Mouse (Mus musculus) frontal cortex, adult (tissue): ENCODE measurements around the gene Gm21992.
"Not testable (repeated sequence)": the region's sequence is repeated elsewhere in the genome, so short reads cannot be mapped to it uniquely, and the experiment has no call there.

ENCODE experiments used
- ATAC-seq: cut with Nextera tagmentation; 2 replicates; pipeline ENCODE4 v1.9.2; 2017; ENCODE audit warnings: mild to moderate bottlenecking, moderate library complexity, mixed read lengths; ENCODE audit not compliant: low TSS enrichment

Gene Gm21992

DNA sequence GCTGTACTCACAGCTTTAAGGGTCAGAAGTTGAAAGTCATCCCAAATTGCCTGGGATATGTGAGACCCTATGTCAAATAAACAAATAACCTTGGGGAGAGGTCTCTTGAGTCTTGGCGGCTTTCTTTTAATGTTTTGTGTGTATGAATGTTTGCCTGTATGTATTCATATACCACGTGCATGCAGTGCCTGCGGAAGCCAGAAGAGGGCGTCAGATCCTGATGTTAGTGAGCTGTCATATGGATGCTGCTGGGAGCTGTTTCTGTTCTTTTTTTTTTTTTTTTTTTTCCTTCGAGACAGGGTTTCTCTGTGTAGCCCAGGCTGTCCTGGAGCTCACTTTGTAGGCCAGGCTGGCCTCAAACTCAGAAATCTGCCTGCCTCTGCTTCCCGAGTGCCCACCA, 1.6 kb upstream of the Gm21992 start:
- ATAC-seq = no peak

DNA sequence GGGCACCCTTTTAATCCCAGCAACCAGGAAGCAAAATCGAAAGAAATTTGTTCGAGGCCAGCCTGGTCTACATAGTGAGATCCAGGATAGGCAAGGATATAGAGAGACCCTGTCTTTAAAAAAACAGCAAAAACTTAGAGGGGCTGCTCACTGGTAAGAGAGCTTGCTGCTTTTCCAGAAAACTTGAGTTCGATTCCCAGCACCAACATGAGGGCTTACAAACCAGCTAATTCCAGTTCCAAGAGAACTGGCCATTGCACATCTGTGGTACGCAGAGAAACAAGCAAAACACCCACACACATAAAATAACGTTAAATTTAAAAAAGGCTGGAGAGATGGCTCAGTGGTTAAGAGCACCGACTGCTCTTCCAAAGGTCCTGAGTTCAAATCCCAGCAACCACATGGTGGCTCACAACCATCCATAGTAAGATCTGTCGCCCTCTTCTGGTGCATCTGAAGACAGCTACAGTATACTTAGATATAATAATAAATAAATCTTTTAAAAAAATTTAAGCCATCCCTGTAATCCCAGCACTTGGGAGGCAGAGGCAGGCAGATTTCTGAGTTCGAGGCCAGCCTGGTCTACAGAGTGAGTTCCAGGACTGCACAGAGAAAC, 1.0 kb upstream of the Gm21992 start:
- not testable (repeated sequence) for ATAC-seq

DNA sequence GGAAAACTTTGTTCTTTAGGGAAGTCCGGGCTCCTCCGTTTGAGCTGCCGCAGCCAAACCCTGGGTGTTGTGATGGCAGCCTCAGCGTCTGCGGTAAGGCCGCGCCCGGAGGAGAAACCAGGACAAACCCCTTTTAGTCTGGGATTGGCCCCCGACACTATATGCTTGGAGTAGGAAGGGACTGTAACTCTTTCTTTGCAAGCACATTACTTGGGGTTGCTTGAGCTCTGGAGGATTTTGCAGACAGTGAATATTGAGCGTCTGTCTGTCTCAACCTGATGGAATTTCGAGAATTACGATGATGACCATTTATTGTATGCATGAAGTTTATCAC, 464 bp upstream of the Gm21992 start:
- no peak; the same call in 1 of the 2 replicates for ATAC-seq

DNA sequence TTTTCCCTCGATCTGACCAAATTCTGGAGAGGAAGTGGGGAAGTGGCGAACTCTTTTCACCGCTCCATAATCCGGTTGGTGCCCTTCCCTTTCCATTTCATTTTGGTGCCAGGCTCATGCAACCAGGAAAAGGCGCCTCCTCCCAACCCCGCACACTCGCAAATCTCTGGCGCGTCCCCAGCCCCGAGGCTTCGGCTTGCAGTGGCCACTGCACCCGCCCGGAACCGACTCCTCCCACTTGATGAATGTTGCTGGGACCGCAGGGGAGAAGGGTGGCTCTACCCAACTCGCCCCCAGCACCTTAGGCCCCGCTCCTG, 708 bp downstream of the Gm21992 start:
- no peak; the same call in 1 of the 2 replicates for ATAC-seq

DNA sequence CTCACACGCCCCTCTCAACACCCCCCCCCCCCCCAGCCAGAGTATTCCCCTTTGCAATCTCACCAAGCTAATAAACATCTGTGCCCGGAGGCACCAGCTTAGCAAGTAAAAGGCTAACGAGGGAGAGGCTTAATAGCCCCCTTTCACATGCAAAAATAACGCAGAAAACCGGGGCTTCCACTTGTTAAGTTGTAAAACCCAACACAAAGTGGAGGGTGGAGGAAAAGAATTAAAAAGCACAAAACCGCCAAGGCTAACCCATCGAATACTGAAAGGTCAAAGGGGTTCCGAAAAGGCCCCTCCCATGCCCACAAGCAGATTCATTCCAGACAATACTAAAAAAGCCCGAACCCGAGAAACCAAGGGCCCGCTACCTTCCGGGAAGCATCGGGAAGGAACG, 1.1 kb downstream of the Gm21992 start:
- ATAC-seq = no peak

DNA sequence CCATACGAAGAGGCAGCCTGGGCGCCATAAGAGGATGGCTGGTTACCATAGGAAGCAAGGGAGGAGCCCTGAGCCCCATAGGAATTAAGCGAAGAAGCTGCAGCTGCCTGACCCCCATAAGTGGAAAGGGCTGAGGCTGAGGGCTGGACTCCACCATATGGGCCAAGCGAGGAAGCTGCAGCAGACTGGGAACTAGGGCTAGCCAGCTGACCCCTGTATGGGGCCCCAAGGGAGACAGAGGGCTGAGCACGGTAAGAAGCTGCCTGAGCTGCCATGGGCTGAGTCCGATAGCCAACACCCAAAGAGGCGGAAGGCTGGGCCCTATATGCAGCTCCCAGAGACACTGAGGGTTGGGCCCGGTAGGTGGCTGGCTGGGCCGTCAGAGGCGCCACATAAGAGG, 8.1 kb downstream of the Gm21992 start:
- ATAC-seq = no peak

DNA sequence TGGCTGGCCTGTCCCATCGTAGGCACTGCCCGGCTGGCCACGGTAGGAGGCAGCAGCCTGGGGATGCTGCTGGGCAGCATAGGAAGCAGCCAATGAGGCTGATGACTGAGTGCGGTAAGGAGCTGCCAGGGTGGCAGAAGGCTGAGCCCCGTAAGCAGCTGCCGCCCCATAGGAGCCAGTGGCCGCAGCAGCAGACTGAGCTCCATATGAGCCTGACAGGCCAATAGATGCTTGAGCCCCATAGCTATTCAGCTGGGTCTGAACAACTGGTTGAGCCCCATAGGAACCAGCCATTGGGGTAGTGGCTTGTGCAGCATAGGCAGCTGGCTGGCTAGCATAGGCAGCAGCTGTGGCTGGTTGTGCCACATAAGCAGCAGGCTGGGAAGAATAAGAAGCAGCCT, 8.7 kb downstream of the Gm21992 start:
- no peak for ATAC-seq

DNA sequence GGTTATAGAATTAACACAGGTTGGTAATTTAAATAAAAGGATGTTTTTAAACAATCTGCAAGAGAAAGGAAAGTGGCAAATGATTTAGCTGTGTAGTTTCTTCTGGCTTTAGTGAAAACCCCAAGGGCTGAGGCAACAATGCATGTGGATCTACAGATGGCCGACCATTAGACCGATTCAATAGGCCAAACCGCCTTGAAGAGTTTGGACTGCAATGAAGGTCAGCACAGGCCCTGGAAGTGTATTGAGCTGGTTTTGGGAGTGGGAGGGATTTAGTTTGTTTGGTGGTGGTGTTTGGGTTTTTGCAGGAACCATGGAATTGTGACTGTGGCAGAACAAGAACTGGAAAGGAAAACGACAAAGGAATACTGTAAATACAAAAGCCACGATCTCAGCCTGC, 12.3 kb downstream of the Gm21992 start:
- ATAC-seq = no peak

DNA sequence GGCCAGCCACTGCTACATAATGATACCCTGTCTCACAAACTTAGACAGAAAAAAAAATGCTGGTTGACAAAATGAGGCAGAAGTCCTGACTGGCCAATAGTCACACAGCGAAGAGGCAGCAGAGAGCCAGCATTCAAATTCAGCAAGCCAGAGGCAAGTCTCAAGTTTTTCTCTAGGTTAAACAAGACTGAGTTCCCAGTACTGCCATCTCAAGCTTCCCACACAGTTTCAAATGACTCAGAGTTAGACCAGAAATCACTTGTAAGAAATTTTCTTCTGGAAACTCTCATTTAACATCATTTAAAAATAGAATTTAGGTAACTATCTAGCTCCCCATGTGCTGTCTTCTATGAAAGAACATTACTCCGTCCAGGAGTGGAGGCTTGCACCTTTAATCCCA, 13.6 kb downstream of the Gm21992 start:
- peak; percentile 48; the same call in 1 of the 2 replicates for ATAC-seq

DNA sequence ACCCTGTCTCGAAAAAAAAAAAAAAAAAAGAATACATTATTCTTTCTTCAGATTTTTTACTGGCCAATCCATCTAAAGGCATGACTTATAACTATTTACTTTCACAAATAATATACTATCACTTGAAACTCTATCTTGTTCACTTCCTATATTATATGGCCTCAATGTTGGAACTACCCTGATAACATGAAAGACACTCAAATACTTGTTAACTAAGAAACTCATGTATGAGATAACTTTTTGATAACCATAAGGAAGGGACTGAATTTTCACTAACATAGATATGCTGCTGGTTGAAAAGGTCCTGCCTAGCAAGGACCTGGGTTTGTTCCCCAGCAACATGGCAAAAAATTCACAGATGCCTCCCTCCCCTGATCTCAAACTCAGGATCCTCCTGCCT, 15.5 kb downstream of the Gm21992 start:
- ATAC-seq = no peak

DNA sequence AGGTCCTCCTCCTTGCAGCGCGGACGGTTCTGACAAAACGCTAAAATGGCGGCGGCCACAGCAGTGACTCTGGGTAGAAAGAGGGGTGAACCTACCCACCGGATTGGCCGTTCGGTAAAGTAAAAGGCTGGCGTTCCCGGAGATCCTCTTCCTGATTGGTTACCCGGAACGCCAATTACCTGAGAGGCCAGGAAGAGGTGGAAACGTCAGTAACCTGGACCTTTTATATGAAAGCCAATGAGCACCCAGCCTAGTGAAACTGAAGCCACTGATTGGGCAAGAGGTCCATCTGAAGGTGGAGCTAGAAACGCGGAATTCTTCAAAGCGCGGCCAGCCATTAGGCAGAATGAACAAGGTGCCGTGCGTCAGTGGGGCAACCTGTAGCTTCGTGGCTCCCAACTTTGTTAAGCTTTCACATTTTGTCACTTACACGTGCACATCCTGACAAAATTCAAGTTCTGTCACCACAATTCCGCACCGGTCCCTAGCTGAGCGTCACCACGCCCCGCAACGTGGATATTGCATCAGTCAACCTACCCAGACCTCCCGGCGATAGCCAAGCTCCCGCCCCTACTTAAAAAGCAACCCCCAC, 17.5 kb downstream of the Gm21992 start, which contains the start of gene Rbm4:
Gene Rbm4, minus strand, starts transcription at position 71 of the 592 bp plus-strand sequence.
- peak; percentile 99 for ATAC-seq

DNA sequence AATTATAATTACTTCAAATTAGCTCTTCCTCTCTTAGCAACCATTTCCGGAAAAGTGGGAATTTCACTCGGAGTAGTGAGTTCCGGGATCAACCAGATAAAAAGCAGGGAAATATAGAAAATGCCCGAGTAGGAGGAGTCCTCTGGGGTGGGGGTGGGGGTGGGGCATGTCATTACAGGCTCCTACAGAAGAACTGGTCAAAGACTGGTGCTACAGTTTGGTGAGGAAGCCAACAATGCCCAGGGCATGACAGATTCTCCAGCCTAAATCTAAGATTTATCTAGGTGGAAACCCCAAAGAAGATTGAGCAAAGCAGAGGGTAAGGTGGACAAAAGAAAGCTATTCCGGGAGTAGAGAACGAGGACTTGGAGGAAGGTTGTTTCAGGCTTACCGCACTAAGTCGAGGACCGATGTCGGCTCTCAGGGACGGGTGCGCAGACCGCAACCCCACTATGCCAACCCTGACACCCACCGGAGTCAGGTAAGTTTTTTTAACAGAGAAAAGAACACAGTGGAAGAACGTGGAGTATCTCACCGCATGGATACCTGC, 18.1 kb downstream of the Gm21992 start:
- ATAC-seq = 0 out of 2 replicates have a peak, but pooled peaks have one; percentile 11

DNA sequence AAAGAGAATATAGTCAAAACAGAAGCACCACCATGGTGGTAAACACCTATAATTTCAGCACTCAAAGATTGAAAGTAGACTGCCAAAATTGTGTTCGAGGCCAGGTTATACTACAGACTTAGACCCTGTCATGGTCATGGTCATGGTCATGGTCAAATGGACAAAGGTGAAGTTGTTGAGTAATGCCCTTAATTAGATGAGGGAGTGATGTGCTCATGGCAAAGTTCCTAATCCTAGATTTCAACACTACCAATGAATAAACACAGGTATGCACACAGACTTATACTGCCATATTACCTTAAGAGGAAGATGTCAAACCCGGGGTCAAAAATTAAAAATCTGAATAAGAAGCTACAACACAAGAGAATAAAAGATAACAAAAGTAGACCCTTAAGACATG, 25.1 kb downstream of the Gm21992 start:
- no peak for ATAC-seq

DNA sequence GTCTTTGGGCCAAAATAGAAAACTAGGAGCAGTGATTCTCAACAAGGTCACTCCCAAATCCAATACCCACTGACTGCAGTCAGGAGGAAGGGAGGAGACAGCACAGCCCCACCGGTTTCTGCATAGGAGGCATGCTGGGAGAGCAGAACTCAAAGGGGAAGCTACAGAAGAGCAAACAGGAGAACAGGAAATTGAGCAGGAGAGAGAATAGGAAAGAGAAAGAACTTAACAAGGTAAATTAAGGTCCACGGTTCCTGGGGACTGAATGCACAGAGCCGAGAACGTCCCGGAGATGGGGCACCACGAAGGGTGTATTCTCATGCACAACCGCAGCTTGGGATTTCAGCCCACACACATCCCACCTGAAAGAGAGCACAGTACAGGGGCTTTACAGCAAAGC, 26.2 kb downstream of the Gm21992 start:
- ATAC-seq = no peak

DNA sequence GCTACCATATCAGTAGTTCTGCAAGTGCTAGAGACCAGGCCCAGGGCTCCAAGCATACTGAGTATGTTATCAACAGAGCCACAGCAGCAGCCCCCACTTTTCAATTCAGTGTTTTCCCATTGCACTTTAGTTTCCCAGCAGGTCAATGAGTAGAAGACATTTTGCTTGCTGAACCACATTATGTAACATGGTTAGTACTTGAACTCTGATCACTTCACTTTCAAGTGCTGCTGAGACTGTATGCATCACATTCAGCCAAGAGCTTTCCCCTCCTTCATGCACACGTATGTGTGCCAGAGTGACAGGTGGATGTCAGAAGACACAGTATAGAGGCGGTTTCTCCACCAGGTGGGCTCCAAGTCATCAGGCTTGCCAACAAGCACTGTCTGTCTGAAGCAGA, 28.5 kb downstream of the Gm21992 start:
- ATAC-seq = no peak

DNA sequence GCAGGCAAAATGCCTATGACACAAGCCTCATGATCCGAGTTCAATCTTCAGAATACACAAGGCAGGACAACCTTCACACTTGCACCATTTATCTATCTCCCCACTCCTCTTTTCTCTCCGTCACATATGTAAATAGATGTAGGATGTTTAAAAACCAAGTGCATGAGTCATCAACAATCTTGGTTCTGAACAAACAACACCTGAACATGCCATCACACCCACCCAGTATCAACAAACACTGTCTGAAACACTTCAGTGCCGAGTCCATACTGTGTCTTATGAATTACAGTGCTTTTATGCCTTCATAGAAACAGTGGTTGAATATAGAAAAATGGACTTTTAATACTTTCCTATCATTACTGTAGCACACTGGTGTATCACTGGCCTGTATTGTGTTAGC, 38.6 kb downstream of the Gm21992 start:
- no peak for ATAC-seq

DNA sequence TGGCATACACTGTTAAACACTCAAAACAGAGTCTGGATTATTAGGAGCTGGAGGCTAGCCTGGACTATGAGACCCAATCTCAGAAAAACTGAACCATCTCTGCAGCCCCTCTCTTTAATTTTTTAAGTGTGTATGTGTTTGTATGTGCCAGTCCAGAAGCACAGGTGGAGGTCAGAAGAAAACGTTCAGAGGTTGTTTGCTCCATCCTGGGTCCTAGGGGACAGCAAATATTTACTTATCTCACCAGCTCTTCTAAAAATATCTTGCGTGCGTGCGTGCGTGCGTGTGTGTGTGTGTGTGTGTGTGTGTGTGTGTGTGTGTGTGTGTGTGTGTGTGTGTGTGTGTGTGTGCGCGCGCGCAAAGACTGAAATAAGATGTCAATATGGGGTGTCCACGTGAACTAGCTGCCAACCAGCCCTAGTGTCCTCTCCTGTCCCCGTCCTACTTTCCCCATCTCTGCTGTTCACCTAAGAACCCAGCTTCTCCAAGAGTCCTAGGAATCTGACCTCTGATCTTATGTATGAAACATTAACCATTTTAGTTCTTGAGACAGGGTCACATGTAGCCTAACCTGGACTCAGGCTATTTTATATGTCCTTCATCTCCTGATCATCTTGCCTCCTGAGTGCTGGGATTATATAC, 43.8 kb downstream of the Gm21992 start:
- no peak for ATAC-seq

DNA sequence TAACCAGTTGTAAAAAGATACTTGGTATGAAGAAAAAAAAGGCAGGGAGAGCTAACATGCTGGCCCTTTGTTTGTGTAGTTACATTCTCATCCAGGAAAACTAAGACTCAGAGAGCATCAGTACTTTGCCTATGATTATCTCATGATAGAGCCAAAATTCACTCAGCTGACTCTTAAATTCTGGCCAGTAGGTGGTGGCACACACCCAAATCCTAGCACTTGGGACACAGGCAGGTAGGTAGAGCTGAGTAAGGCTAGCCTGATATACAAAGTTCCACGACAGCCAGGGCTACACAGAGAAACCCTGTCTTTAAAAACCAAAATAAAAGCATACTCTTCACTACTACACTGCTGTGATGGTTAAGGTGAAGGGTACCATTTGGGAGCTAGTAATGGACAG, 48.5 kb downstream of the Gm21992 start:
- ATAC-seq = no peak

DNA sequence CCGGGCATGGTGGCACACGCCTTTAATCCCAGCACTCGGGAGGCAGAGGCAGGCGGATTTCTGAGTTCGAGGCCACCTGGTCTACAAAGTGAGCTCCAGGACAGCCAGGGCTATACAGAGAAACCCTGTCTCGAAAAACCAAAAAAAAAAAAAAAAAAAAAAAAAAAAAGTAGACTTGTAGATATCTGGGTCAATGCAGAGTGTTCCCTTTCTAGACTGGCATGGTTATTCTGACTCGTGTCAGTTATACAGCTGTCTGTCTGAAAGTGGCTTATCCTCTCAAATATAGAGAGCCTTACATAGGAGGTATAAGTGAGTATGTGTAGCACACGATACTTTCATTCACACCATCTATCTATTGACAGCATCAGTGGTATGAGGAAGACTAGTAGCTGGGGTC, 50.9 kb downstream of the Gm21992 start:
- not testable (repeated sequence) for ATAC-seq

DNA sequence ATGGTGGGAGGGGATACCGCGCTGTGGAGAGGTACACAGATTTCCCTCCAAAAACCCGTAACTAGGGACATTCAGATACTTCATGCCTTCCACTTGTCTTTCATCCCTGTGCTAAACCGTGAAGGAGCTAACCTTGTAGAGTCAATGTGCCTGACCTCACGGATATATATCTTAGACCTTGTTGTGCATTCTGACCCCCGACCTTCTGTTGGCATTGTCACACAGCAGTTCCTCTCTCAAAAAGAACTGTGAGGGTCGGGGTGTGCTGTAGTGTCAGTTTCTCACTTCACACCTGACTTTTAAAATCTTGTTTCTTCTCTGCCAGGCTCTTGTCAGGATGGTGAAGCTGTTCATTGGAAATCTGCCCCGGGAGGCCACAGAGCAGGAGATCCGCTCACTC, 54.5 kb downstream of the Gm21992 start:
- no peak for ATAC-seq

DNA sequence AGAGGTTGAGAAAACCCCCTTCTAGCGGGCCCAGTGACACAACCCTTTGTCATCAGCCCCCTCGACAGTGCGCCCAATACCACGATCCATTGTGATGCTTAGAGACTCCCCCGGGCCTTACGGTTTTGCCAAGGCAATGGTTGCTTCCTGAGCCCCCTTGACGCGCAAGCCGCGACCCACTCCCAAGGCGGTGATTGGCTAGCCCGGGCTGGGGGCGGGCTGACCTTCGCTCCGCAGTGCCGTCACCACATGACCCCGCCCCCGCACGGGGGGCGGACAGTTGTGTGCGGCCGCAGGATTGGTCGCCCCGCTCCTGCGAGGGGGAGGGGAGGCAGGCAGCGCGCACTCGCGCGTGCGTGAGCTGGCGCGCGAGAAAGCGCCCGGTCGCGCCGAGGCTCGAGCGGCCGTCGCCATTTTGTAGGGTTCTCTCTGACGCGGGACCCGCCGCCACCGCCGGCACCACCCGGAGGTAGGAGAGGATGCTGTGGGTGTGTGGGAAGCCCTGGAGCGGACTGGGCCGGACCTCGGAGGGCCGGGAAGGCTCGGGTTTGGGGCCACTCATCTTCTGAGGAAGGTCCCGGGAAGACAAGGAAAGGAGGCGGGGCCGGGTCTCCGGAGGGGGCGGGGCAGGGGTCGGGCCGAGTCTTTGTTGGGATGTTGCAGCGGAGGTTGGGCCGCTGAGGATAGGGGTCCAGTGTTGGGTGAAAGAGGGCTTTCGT, 55.1 kb downstream of the Gm21992 start, which contains the start of gene Rbm4b:
Gene Rbm4b, plus strand, starts transcription at position 305 of the 719 bp plus-strand sequence.
- ATAC-seq = peak; percentile 64

DNA sequence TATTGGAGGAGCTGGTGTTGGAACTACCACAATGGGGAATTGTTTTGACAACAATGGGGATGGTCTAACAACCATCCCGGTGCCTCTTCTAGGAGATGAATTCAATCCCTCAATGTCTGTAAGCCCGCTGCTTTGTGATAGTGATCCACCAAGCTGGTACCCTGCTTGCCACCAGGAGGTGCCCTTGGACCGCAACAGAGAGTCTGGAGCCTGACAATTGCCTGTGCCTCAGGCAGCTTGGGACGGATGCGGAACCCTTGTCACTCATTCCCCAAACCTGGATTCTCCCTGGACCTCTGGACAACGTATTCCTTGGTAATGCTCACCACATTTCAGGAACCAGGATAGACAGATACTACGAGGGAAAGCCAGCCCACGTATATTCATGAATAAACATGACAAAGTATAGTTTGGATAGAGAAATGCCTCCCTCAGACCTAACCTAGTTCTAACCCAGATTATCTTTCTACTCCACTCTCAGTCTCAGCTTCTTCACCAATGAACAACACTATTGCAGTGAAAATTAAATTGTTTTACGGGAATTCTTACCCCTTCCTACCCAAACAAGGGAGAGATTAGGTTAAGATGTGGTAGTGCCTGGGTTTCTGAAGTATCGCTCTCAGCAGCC, 55.7 kb downstream of the Gm21992 start:
- ATAC-seq = peak; percentile 71
